In genomic region chr15:102770866-102771265, GRCm38 (mm10) we compare ENCODE assay signal across 25 mouse cellular contexts.
"Had no signal": no experiment of that assay in that cellular context is flagged by ENCODE, and none has a peak within 500 bp of the region (broad histone marks: within the 10 kb centered on the region; RNA-seq: fewer than 3 reads in every experiment).

No protein-coding gene starts in this region.

- H3K4me2 ChIP-seq: heart, embryonic 12.5 days; hindbrain, embryonic 12.5 days; hindbrain, embryonic 14.5 days; intestine, embryonic 15.5 days; kidney, embryonic 15.5 days; limb, embryonic 13.5 days; liver, embryonic 12.5 days had no signal

- ATAC-seq: hindbrain, embryonic 16.5 days; inflammation-experienced regulatory T-cells, adult 6 months; intestine, embryonic 15.5 days; intestine, postnatal 0 days; liver, embryonic 12.5 days had no signal

- H3K4me1 ChIP-seq: heart, embryonic 10.5 days; heart, embryonic 12.5 days; hindbrain, embryonic 10.5 days; hindbrain, embryonic 12.5 days; intestine, embryonic 15.5 days; kidney, embryonic 15.5 days; liver, embryonic 12.5 days had no signal

- H3K27ac ChIP-seq: gastrocnemius, adult 2 months; heart, embryonic 10.5 days; hindbrain, embryonic 10.5 days; hindbrain, embryonic 12.5 days; hindbrain, embryonic 14.5 days; intestine, embryonic 15.5 days; kidney, embryonic 15.5 days; layer of hippocampus, adult 2 months; left cerebral cortex, adult 2 months; limb, embryonic 13.5 days; liver, embryonic 12.5 days; liver, embryonic 14.5 days had no signal

- H3K4me3 ChIP-seq: gastrocnemius, adult 2 months; heart, embryonic 10.5 days; heart, embryonic 12.5 days; hindbrain, embryonic 10.5 days; hindbrain, embryonic 12.5 days; intestine, embryonic 15.5 days; kidney, embryonic 15.5 days; layer of hippocampus, adult 2 months; left cerebral cortex, adult 2 months; limb, embryonic 13.5 days; liver, embryonic 12.5 days had no signal

- H3K9me3 ChIP-seq: heart, embryonic 10.5 days; heart, embryonic 12.5 days; hindbrain, embryonic 10.5 days; hindbrain, embryonic 12.5 days; intestine, embryonic 15.5 days; kidney, embryonic 15.5 days; limb, embryonic 13.5 days; liver, embryonic 12.5 days had no signal

- DNase-seq: gastrocnemius, adult 2 months; gastrocnemius, postnatal 10 days; gastrocnemius, postnatal 25 days; heart, postnatal 10 days; heart, postnatal 4 days; kidney, adult 2 months; kidney, adult 9 months; kidney, postnatal 10 days; kidney, postnatal 25 days; kidney, postnatal 4 days had no signal

- H3K36me3 ChIP-seq: heart, embryonic 10.5 days; heart, embryonic 12.5 days; hindbrain, embryonic 10.5 days; hindbrain, embryonic 12.5 days; intestine, embryonic 15.5 days; kidney, embryonic 15.5 days; limb, embryonic 13.5 days; liver, embryonic 12.5 days had no signal

- H3K9ac ChIP-seq: heart, embryonic 12.5 days; hindbrain, embryonic 12.5 days; hindbrain, embryonic 14.5 days; intestine, embryonic 15.5 days; kidney, embryonic 15.5 days; limb, embryonic 13.5 days; liver, embryonic 12.5 days; liver, embryonic 14.5 days had no signal
